Mouse (Mus musculus): ENCODE data around the gene Eid2b. TPM values are rescaled to one million over a fixed set of nuclear protein-coding genes. Genes with fewer than 3 reads are reported as not detected.
A peak's percentile ranks its signal among the peaks of the same experiment; 100 is the strongest.

The Eid2b gene
- polyA plus RNA-seq, 1 experiment from 2014 or later, result 30.7 TPM

DNA sequence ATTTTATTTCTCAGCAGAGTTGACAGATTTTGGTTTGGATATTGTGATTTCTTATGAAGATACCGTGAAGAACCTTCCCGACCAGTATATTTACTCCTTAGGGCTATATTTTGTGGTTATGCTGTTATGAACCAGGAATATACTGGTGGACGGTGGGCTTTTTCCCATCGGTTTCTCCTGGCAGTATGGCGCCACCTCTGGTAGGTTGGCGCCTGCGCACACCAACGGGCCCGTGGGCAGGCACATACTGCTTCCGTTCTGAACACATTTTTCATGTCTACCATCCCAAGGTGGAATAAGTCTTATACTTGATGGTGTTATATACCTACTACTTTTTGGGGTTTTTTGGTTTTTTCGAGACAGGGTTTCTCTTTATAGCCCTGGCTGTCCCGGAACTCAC is 8.2 kb upstream of the Eid2b start:
- peak overlapping the region; percentile 79 for H3K4me2 ChIP-seq (replicated peaks)
- H3K4me3 ChIP-seq, result no peak overlapping the region
- H3K4me1 ChIP-seq, result peaks cover 7% of the 10 kb centered on the region; the same call in 1 of the 2 replicates
- H3K36me3 ChIP-seq, result peaks cover 28% of the 10 kb centered on the region
- H3K9me3 ChIP-seq, result no peaks in the 10 kb centered on the region
- ATAC-seq (ENCODE audit: low FRiP score, low read depth), result no peak
- H3K27ac ChIP-seq, result no peak overlapping the region
- no peaks in the 10 kb centered on the region for H3K27me3 ChIP-seq (replicated peaks)
- no peak overlapping the region for H3K9ac ChIP-seq
- 94% methylated on average over 12 of the region's 12 CpGs for WGBS

DNA sequence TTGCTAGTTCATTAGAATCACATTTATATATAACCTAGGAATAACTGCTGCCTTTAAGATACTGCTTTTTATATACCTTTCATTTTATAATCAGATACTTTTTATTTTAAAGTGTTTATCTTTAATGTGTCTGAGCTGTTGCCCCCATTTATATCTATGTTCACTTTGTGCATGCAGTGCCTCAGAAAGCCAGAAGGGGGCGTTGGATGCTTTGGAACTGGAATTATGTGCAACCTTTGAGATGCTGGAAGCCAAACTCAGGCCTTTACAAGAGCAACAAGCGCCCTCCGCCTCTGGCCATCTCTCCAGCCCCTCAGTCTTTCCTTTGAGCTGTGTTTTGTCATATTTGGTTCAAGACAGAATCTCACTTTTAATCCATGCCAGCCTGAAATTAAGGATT is 5.8 kb upstream of the Eid2b start:
- WGBS, result 71% methylated on average over 3 of the region's 3 CpGs

DNA sequence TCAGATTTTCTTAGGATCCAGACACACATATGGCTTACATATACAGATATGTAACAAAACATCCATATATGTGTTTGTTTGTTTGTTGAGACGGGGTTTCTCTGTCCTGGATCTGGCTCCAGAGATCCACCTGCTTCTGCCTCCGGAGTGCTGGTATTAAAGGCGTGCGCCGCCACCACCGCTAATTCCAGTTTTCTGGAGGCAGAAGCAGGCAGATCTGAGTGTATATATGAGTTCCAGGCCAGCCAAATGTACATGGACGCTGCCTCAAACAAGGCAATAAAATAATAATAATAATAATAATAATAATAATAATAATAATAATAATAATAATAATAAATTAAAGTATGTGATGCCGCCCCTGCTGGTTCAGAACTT is 313 bp upstream of the Eid2b start:
- no peak overlapping the region for H3K27ac ChIP-seq
- no peak overlapping the region for H3K4me3 ChIP-seq
- WGBS, result 62% methylated on average over 8 of the region's 8 CpGs
- H3K9ac ChIP-seq, result no peak overlapping the region
- H3K4me1 ChIP-seq, result peaks cover 11% of the 10 kb centered on the region
- H3K9me3 ChIP-seq, result no peaks in the 10 kb centered on the region
- no peak overlapping the region; the same call in 1 of the 2 replicates for H3K4me2 ChIP-seq (replicated peaks)
- H3K36me3 ChIP-seq, result peaks cover 10% of the 10 kb centered on the region; the same call in 1 of the 2 replicates
- peak; percentile 19; the same call in 1 of the 2 replicates for ATAC-seq (ENCODE audit: low FRiP score, low read depth)
- no peaks in the 10 kb centered on the region for H3K27me3 ChIP-seq (replicated peaks)

More for the DNA sequence above, 5.8 kb upstream of the Eid2b start:
- H3K36me3 ChIP-seq, result peaks cover 28% of the 10 kb centered on the region
- peaks cover 7% of the 10 kb centered on the region; the same call in 1 of the 2 replicates for H3K4me1 ChIP-seq
- H3K4me2 ChIP-seq (replicated peaks), result no peak overlapping the region
- no peak overlapping the region for H3K9ac ChIP-seq
- no peak overlapping the region for H3K27ac ChIP-seq
- H3K27me3 ChIP-seq (replicated peaks), result no peaks in the 10 kb centered on the region
- no peak overlapping the region for H3K4me3 ChIP-seq
- ATAC-seq (ENCODE audit: low FRiP score, low read depth), result no peak
- H3K9me3 ChIP-seq, result no peaks in the 10 kb centered on the region

DNA sequence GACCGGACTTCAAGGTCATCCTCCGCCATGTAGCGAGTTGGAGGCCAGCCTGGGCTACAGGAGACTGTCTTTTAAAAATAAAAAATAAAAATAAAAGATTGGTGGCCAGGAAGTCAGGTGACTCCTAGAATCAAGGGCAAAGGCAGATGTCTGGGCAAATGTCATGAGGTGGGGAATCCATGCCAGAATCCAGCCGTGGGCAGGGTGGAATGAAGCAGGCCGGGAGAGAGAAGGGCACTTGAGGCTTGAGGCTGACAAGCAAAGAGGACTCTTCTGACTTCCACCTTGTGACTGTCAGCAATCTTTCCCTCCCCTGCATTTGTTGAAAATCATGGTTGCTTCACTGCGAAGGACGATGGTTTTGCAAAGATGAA is 727 bp downstream of the Eid2b start:
- no peaks in the 10 kb centered on the region for H3K9me3 ChIP-seq
- ATAC-seq (ENCODE audit: low FRiP score, low read depth), result no peak
- H3K4me1 ChIP-seq, result peaks cover 11% of the 10 kb centered on the region
- 85% methylated on average over 7 of the region's 7 CpGs for WGBS
- H3K36me3 ChIP-seq, result peaks cover 1% of the 10 kb centered on the region; the same call in 1 of the 2 replicates
- H3K4me2 ChIP-seq (replicated peaks), result peak overlapping the region; percentile 77
- H3K4me3 ChIP-seq, result peak overlapping the region; percentile 65
- H3K27ac ChIP-seq, result no peak overlapping the region
- no peaks in the 10 kb centered on the region for H3K27me3 ChIP-seq (replicated peaks)
- H3K9ac ChIP-seq, result peak overlapping the region; percentile 81

DNA sequence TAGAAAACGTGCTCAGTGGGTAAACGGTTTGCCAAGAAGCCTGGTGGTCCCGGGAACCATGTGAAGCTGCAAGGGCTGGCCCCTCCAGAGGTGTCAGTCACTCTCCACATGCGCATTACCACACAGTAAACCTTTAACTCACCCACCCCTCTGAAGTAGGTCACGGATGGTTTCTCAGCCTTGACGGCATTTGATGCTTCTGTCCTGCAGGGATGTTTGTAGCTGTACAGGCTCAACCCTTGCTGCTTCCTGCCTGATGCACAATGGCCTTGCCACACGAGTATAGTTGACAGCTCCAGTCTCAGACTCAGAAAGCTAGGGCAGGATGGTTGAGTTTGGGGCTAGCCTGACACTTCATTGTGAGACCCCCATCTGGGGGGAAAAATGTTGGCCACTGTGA is 3.1 kb downstream of the Eid2b start:
- ATAC-seq (ENCODE audit: low FRiP score, low read depth), result no peak

DNA sequence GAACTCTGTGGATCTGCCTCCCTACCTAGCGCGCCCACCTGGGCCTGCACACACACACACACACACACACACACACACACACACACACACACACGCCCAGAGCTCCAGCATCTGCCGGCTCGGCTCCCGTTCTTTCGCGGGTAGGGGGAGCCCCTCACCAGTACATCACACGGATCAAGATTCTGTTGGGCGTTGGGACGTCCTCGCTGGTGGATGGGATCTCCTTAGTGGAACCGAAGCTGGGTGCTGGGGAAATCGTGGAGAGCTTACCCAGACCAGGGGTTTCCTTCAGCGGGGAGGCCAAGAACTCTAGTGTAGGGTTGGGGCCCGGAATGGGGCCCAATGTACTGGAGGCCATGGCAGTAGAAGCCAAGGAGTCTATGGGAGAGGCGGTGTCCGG is 12.6 kb downstream of the Eid2b start:
- Histone ChIP-seq H3K9me3 (no peaks in the 10 kb centered on the region), H3K4me3 (peak overlapping the region; percentile 27), H3K27ac (no peak overlapping the region), H3K36me3 (peaks cover 4% of the 10 kb centered on the region; the same call in 1 of the 2 replicates), H3K4me2 (replicated peaks) (peak overlapping the region; percentile 60), H3K27me3 (replicated peaks) (peaks cover 50% of the 10 kb centered on the region), H3K4me1 (peaks cover 34% of the 10 kb centered on the region), H3K9ac (peak overlapping the region; percentile 44; the same call in 1 of the 2 replicates)
- no peak for ATAC-seq (ENCODE audit: low FRiP score, low read depth)
- WGBS, result under 1% methylated on average over 16 of the region's 18 CpGs

More for the DNA sequence above, 3.1 kb downstream of the Eid2b start:
- Histone ChIP-seq H3K27me3 (replicated peaks) (no peaks in the 10 kb centered on the region), H3K36me3 (no peaks in the 10 kb centered on the region), H3K9me3 (no peaks in the 10 kb centered on the region), H3K4me3 (no peak overlapping the region), H3K4me2 (replicated peaks) (0 out of 2 replicates have a peak overlapping the region, but pooled peaks have one; percentile 1), H3K4me1 (peaks cover 11% of the 10 kb centered on the region), H3K9ac (no peak overlapping the region), H3K27ac (no peak overlapping the region)
- WGBS, result 82% methylated on average over 7 of the region's 7 CpGs

DNA sequence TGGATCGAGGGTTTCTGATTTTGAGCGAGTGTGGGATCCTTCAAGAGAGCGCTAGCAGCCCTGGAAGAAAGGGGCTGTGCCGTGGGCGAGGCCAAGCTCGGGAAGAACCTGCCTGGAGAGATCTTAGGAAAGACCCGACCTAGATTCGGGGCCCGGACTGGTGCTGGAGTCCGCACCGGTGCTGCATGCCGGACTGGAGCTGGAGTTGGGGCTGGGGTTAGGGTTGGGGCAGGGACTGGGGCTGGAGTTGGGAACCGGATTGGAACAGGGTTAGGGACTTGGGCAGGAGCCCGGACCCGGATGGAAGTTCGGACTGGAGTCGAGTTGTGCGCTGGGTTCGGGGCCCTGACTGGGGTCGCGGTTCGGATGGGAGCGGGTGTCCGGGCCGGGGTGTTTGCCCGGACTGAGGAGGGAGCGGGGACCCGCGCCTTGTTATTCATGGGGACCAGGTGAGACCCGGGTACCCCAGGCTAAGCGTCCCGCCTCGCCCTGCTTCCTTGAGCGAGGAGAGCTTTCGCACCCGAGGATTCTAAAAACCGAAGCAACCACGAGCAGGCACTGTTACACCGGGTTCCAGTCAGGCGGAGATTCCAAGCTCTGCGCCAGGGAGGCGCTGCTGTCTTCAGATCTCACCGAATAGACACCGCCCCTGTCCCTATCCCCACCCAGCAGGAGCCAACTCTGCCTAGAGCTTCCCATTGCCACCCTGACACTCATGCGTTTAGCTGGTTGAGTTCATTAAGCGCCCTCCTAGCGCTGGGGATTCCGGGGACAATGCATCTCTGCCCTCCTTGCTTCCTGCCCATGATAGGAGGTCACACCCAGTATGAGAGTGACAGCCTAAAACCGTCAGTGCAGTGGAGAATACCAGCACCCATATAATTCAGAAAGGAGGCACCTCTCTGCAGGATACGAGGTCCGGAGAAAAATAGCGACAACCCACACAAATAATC is 13.4 kb downstream of the Eid2b start, which contains the start of gene Selenov:
Selenov (minus strand) TSS at position 549 of the 953 bp plus-strand sequence.
- Histone ChIP-seq H3K27ac (no peak within 1 kb of the TSS), H3K36me3 (peaks cover 4% of the 10 kb centered on the region; the same call in 1 of the 2 replicates), H3K27me3 (replicated peaks) (peaks cover 53% of the 10 kb centered on the region), H3K9ac (peak within 1 kb of the TSS; percentile 44), H3K4me1 (peaks cover 38% of the 10 kb centered on the region), H3K4me2 (replicated peaks) (peak within 1 kb of the TSS; percentile 60), H3K4me3 (peak within 1 kb of the TSS; percentile 27), H3K9me3 (no peaks in the 10 kb centered on the region)
- ATAC-seq (ENCODE audit: low FRiP score, low read depth), result peak; percentile 45
- WGBS, result under 1% methylated on average over 52 of the region's 52 CpGs

DNA sequence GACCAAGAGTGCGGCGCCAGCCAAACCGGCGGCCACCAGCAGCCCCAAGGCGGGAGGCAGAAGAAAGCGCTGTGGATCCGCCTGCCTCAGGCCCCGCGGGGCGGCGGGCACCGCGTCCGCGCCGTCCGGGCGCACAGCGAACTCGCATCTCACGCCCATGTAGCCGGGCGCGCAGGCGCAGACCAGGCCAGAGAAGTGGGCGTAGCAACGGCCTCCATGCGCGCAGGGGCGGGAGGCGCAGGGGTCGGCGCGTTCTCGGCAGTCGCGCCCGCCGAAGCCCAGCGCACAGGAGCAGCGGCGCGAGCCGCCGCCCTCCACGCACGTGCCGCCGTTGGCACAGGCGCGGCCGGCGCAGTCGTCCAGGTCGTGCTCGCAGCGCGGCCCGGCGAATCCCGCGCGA is 16.9 kb downstream of the Eid2b start:
- peaks cover 4% of the 10 kb centered on the region; the same call in 1 of the 2 replicates for H3K36me3 ChIP-seq
- no peak overlapping the region for H3K27ac ChIP-seq
- ATAC-seq (ENCODE audit: low FRiP score, low read depth), result peak; percentile 23; the same call in 1 of the 2 replicates
- H3K9ac ChIP-seq, result peak overlapping the region; percentile 56
- H3K4me1 ChIP-seq, result peaks cover 44% of the 10 kb centered on the region
- no peaks in the 10 kb centered on the region for H3K9me3 ChIP-seq
- peak overlapping the region; percentile 45 for H3K4me3 ChIP-seq
- H3K27me3 ChIP-seq (replicated peaks), result peaks cover 59% of the 10 kb centered on the region
- peak overlapping the region; percentile 85 for H3K4me2 ChIP-seq (replicated peaks)
- WGBS, result 3% methylated on average over 63 of the region's 63 CpGs

DNA sequence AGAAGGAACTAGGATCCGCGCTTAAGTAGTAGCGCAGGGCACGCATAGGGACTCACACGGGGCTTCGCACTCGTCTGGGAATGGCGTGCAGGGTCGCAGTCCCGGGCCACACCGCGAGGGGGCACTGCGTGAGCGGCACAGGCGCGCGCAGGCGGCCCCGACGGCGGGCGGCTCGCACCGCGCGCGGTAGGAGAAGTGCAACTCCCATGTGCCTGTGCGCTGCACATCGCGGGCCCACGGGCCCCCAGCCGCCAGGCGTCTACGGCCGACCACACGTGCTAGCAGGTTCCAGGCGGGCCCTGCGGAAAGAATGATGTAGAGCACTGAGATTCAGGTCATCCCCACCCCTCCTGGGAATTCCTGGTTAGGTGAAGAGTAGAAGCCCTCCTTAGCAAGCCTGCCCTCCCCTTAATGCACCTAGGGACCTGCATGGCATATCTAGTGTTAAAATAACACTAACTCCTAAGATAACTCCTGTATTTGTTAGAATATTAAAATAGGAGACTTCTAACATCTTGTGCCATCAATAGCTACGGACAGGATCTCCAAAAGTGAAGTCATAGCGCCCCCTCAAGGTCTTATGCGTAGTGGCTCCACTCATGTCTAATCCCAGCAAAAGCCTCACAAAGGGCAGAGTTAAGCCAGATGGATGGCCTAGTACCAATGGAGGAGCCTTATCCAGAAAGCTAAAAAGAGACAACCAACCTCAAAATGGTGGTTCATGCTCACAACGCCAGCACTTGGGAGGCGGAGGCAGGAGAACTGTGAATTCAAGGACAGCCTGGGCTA is 21.5 kb downstream of the Eid2b start:
- ATAC-seq (ENCODE audit: low FRiP score, low read depth), result no peak
- peaks cover 27% of the 10 kb centered on the region for H3K27me3 ChIP-seq (replicated peaks)

DNA sequence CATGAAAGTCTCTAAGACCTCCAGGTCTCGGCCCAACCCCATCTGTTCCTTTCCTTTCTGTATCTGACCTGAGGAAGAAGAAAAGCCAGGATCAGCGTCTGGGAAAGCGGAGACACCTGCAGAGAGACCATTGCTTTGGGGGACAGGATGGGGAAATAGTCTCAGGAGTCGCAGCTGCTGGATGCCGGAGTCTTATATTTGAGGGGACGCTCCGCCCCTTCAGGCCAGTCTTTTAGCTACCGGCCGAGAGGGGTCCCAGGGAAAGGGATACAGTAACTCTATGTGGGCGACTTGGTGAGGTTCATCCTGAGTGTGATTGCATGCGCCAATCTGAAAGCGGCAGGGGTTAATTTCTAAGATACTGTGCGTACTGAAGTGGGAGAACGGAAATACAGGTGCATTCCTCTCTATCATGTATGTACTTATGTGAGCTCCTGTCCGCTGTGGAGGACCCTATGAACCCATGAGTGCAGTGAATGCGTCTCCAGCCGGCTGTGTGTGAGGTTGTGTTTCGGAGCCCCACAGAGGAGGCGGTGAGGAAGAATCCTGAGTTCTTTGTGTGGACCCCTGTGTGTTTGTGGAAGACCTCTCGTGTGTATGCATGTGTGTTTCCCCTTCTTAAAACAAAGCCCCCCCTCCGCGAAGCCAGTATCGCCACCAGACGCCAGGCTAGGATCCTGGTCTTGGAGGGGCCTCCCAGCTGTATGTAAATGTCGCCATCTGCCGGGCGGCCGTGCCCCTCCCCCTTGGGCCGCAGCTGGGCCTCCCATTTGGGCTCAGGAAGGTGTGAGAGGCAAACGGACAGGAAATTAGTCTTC is 24.3 kb downstream of the Eid2b start, which contains the start of gene Dll3:
Dll3 (minus strand) TSS at position 623 of the 818 bp plus-strand sequence.
- peak within 1 kb of the TSS; percentile 60 for H3K4me3 ChIP-seq
- no peaks in the 10 kb centered on the region for H3K9me3 ChIP-seq
- peaks cover 28% of the 10 kb centered on the region for H3K4me1 ChIP-seq
- H3K27me3 ChIP-seq (replicated peaks), result peaks cover 8% of the 10 kb centered on the region; the same call in 1 of the 2 replicates
- peak within 1 kb of the TSS; percentile 72 for H3K4me2 ChIP-seq (replicated peaks)
- peak; percentile 83 for ATAC-seq (ENCODE audit: low FRiP score, low read depth)
- peak within 1 kb of the TSS; percentile 85 for H3K9ac ChIP-seq
- WGBS, result 1% methylated on average over 30 of the region's 30 CpGs
- peak within 1 kb of the TSS; percentile 77 for H3K27ac ChIP-seq
- H3K36me3 ChIP-seq, result peaks cover 22% of the 10 kb centered on the region

More for the DNA sequence above, 21.5 kb downstream of the Eid2b start:
- Histone ChIP-seq H3K27ac (no peak overlapping the region), H3K9ac (peak overlapping the region; percentile 22; the same call in 1 of the 2 replicates), H3K36me3 (no peaks in the 10 kb centered on the region), H3K4me1 (peaks cover 45% of the 10 kb centered on the region), H3K4me3 (peak overlapping the region; percentile 18; the same call in 1 of the 2 replicates), H3K4me2 (replicated peaks) (peak overlapping the region; percentile 72), H3K9me3 (no peaks in the 10 kb centered on the region)
- 16% methylated on average over 43 of the region's 43 CpGs for WGBS

DNA sequence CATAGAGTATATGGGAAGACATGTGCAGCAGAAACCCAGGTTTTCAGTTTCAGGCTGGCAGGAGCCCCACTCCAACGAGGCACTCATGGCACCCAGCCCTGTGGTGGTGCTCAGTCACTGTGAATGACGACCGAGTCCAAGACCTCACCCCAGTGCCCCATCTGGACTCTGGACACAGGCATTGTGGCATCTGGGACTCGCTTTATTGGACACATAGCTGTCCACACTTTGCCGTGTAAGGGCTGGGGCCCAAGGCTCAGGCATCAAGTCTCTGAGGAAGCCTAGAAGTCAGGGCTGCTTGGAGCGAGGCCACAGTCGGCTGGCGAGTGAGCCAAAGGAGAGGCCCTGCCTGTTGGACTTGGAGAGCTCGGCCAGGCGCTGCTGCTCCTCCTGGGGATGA is 28.1 kb downstream of the Eid2b start:
- H3K27ac ChIP-seq, result no peak overlapping the region
- H3K4me1 ChIP-seq, result peaks cover 29% of the 10 kb centered on the region
- no peak for ATAC-seq (ENCODE audit: low FRiP score, low read depth)
- H3K27me3 ChIP-seq (replicated peaks), result no peaks in the 10 kb centered on the region
- no peak overlapping the region for H3K4me3 ChIP-seq
- no peaks in the 10 kb centered on the region for H3K9me3 ChIP-seq
- no peak overlapping the region for H3K9ac ChIP-seq
- peaks cover 57% of the 10 kb centered on the region for H3K36me3 ChIP-seq
- WGBS, result 94% methylated on average over 10 of the region's 10 CpGs
- H3K4me2 ChIP-seq (replicated peaks), result no peak overlapping the region
